Mouse (Mus musculus): Measurements from ENCODE around the gene Msantd4. TPM values are rescaled to one million over a fixed set of nuclear protein-coding genes. Genes with fewer than 3 reads are reported as not detected.
"Not testable (repeated sequence)": the region's sequence is repeated elsewhere in the genome, so short reads cannot be mapped to it uniquely, and the experiment has no call there.

Msantd4 gene
- 45.8 and 48.5 TPM in 2 replicates for polyA plus RNA-seq (2015; fragmentation: Nextera tagmentation; extraction: Ambion mirVana)

- Histone ChIP-seq H3K27me3 (no peaks in the 10 kb centered on the region), H3K27ac (0 out of 2 replicates have a peak within 1 kb of the TSS, but pooled peaks have one; percentile 55), H3K9ac (peak within 1 kb of the TSS; percentile 76), H3K4me2 (replicated peaks) (peak within 1 kb of the TSS; percentile 67), H3K4me3 (peak within 1 kb of the TSS; percentile 74), H3K9me3 (no peaks in the 10 kb centered on the region), H3K4me1 (peaks cover 10% of the 10 kb centered on the region), H3K36me3 (peaks cover 4% of the 10 kb centered on the region)
- peak; percentile 100 for ATAC-seq (ENCODE audit: low FRiP score, low read depth)
- 3% methylated on average over 31 of the region's 31 CpGs for WGBS
Observed at GRCm38 (mm10) chr9:4375828-4376639, at the start of gene Msantd4. Msantd4 (plus strand) TSS chr9:4376562.

DNA sequence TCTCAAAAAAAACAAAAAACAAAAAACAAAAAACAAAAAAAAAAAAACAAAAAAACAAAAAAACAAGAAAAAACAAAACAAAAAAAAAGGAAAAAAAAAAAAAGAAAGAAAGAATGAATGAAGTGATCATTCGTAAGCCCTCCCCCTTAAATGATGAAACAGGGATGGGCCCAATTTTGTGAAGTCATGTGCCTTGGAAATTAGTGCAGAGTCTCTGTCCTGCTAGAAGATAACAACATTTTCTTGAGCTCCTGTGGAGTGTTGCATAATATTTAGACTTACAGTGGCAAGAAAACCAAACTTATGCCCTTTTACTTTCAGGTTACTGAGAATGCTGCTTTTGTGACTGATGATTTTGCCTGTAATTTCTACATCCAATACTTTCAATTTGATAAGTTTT lies 23.2 kb upstream of the Msantd4 start:
- Histone ChIP-seq H3K36me3 (no peaks in the 10 kb centered on the region), H3K4me3 (no peak overlapping the region), H3K9me3 (no peaks in the 10 kb centered on the region), H3K27ac (no peak overlapping the region), H3K27me3 (no peaks in the 10 kb centered on the region), H3K4me2 (replicated peaks) (no peak overlapping the region), H3K9ac (no peak overlapping the region), H3K4me1 (no peaks in the 10 kb centered on the region)
- ATAC-seq (ENCODE audit: low FRiP score, low read depth) = no peak
- WGBS = 79% methylated on average over 1 of the region's 1 CpGs

DNA sequence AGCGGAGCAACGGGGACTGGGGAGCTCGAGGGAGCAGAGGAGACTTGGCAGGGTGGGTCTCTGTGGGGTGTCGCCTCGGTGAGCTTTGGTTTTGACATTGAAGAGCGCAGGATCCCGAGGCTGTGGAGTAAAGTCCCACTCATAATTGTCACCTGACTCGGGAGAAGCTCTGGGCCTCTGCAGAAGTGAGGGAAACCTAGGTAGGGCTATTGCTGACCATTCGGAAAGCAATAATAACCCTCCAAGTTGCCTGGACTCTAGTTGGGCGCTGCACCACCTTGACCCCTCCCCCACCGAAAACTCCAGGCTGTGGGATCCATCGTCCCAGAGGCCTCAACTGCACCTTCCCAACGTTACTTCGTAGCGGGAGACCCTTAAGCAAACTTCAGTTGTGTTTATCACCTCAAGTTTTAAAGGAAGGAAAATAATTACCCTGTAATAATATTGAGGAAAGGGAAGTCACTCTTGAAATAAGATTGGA lies 318 bp downstream of the Msantd4 start:
- H3K4me1 ChIP-seq = peaks cover 10% of the 10 kb centered on the region
- H3K9me3 ChIP-seq = no peaks in the 10 kb centered on the region
- peak overlapping the region; percentile 74 for H3K4me3 ChIP-seq
- peak overlapping the region; percentile 76 for H3K9ac ChIP-seq
- peak overlapping the region; percentile 67 for H3K4me2 ChIP-seq (replicated peaks)
- H3K27ac ChIP-seq = 0 out of 2 replicates have a peak overlapping the region, but pooled peaks have one; percentile 55
- H3K36me3 ChIP-seq = peaks cover 4% of the 10 kb centered on the region
- no peaks in the 10 kb centered on the region for H3K27me3 ChIP-seq
- under 1% methylated on average over 15 of the region's 15 CpGs for WGBS
- no peak; the same call in none of the 2 replicates for ATAC-seq (ENCODE audit: low FRiP score, low read depth)

- H3K4me2 ChIP-seq (replicated peaks); H3K27me3 ChIP-seq; H3K4me3 ChIP-seq; H3K36me3 ChIP-seq; H3K9ac ChIP-seq; H3K9me3 ChIP-seq; H3K4me1 ChIP-seq; H3K27ac ChIP-seq; ATAC-seq (ENCODE audit: low FRiP score, low read depth): not testable (repeated sequence)
- 92% methylated on average over 11 of the region's 11 CpGs for WGBS
Observed at GRCm38 (mm10) chr9:4400801-4401200, 24.4 kb downstream of the Msantd4 start.

Small RNA genes lying within 50 kb of the gene (microRNA-seq; reads per million reads assigned to microRNA genes)
- gene Gm23992 = not detected

Other genes starting within 250 kb of the Msantd4 start
- 38.1 and 39.3 TPM in 2 replicates for gene Aasdhppt, start 67.1 kb upstream of the Msantd4 start, polyA plus RNA-seq (2015; fragmentation: Nextera tagmentation; extraction: Ambion mirVana)
- 7.1 and 7.5 TPM in 2 replicates for gene Kbtbd3, start 66.7 kb upstream of the Msantd4 start, polyA plus RNA-seq (2015; fragmentation: Nextera tagmentation; extraction: Ambion mirVana)